Mouse (Mus musculus): ENCODE data around the gene Cep63.

- TF ChIP-seq POLR2A (IDR thresholded peaks at IDR 0.05; ENCODE audit: borderline replicate concordance, low read depth, low read length) (no peak), CTCF (IDR thresholded peaks at IDR 0.05; ENCODE audit: low read depth, low read length) (no peak)
Observed at GRCm38 (mm10) chr9:102549211-102549610, 77.1 kb downstream of the Cep63 start.

Measured in bone marrow macrophage, adult 2 months (primary cell).